Mouse (Mus musculus) heart, embryonic 10.5 days (tissue): ENCODE measurements around the gene Rab9. TPM values are rescaled to one million over a fixed set of nuclear protein-coding genes. Genes with fewer than 3 reads are reported as not detected.
"Not testable (repeated sequence)": the region's sequence is repeated elsewhere in the genome, so short reads cannot be mapped to it uniquely, and the experiment has no call there.

Source experiments
- DNase-seq: peaks from one replicate; pipeline ENCODE4 v3.0.0-alpha.2; 2017; ENCODE audit warnings: low spot score
- H3K27ac ChIP-seq: fragments of 300-500 bp; sonication (generic); 2 replicates; pipeline ENCODE4 v1.5.1; 2016; ENCODE audit warnings: mild to moderate bottlenecking
- H3K27me3 ChIP-seq: fragments of 300-500 bp; sonication (generic); 2 replicates; pipeline ENCODE4 v1.6.1; 2016; ENCODE audit warnings: mild to moderate bottlenecking; ENCODE audit not compliant: poor library complexity, insufficient read depth, severe bottlenecking
- H3K36me3 ChIP-seq: fragments of 300-500 bp; sonication (generic); 2 replicates; pipeline ENCODE4 v1.6.1; 2016; ENCODE audit warnings: mild to moderate bottlenecking, moderate library complexity
- H3K4me1 ChIP-seq: fragments of 300-500 bp; sonication (generic); 2 replicates; pipeline ENCODE4 v1.6.1; 2016; ENCODE audit warnings: mild to moderate bottlenecking
- H3K4me3 ChIP-seq: fragments of 300-500 bp; sonication (generic); 2 replicates; pipeline ENCODE4 v1.5.1; 2016; ENCODE audit warnings: mild to moderate bottlenecking, moderate library complexity
- H3K9me3 ChIP-seq: fragments of 300-500 bp; sonication (generic); 2 replicates; pipeline ENCODE4 v1.6.1; 2016; ENCODE audit warnings: mild to moderate bottlenecking, moderate library complexity
- WGBS: fragments of 180-500 bp; shearing (Covaris S2); methylation state at CpG from one replicate; pipeline ENCODE4 v1.1.7; 2016; 5-methylcytosine and 5-hydroxymethylcytosine counted together
- polyA plus RNA-seq: library from polyadenylated mRNA; unstranded; fragments of >200 nt; fragmentation: Nextera tagmentation; extraction: Ambion mirVana; gene quantifications from 2 replicates; pipeline ENCODE4 v1.2.1, GENCODE M21; 2016

Gene Rab9
- 33.4 and 38.7 TPM in 2 replicates for polyA plus RNA-seq

GRCm38 (mm10) chrX:166479365-166479983 is at the start of gene Rab9:
Gene Rab9 (minus strand): TSS chrX:166479867.
- no peaks in the 10 kb centered on the region for H3K9me3 ChIP-seq
- H3K4me1 ChIP-seq: no peaks in the 10 kb centered on the region
- peak within 1 kb of the TSS; percentile 71 for H3K4me3 ChIP-seq
- no peaks in the 10 kb centered on the region for H3K27me3 ChIP-seq
- peak; percentile 96 for DNase-seq
- H3K36me3 ChIP-seq: no peaks in the 10 kb centered on the region; the same call in 1 of the 2 replicates
- peak within 1 kb of the TSS; percentile 93 for H3K27ac ChIP-seq
- WGBS: 14% methylated on average over 39 of the region's 41 CpGs

- Histone ChIP-seq H3K9me3 (no peaks in the 10 kb centered on the region), H3K4me1 (no peaks in the 10 kb centered on the region), H3K27ac (no peak overlapping the region), H3K36me3 (no peaks in the 10 kb centered on the region), H3K27me3 (0 out of 2 replicates have a peak, but pooled peaks cover 5% of the 10 kb centered on the region), H3K4me3 (no peak overlapping the region)
- DNase-seq: no peak
- 81% methylated on average over 3 of the region's 3 CpGs for WGBS
Measured at GRCm38 (mm10) chrX:166528126-166528525, 48.5 kb upstream of the Rab9 start.

GRCm38 (mm10) chrX:166525637-166526315 is 46.1 kb upstream of the Rab9 start:
- no peak overlapping the region for H3K27ac ChIP-seq
- DNase-seq: no peak
- H3K27me3 ChIP-seq: 0 out of 2 replicates have a peak, but pooled peaks cover 5% of the 10 kb centered on the region
- no peaks in the 10 kb centered on the region for H3K36me3 ChIP-seq
- H3K4me3 ChIP-seq: no peak overlapping the region
- 82% methylated on average over 2 of the region's 2 CpGs for WGBS
- no peaks in the 10 kb centered on the region for H3K9me3 ChIP-seq
- H3K4me1 ChIP-seq: no peaks in the 10 kb centered on the region

- WGBS: 76% methylated on average over 5 of the region's 5 CpGs
- no peaks in the 10 kb centered on the region for H3K9me3 ChIP-seq
Measured at GRCm38 (mm10) chrX:166520782-166521181, 41.1 kb upstream of the Rab9 start.

GRCm38 (mm10) chrX:166518345-166518744 is 38.7 kb upstream of the Rab9 start, which contains the start of gene Tceanc:
Gene Tceanc (minus strand): TSS chrX:166518567.
- no peak within 1 kb of the TSS for H3K4me3 ChIP-seq
- 74% methylated on average over 16 of the region's 16 CpGs for WGBS
- H3K4me1 ChIP-seq: no peaks in the 10 kb centered on the region
- H3K27me3 ChIP-seq: no peaks in the 10 kb centered on the region
- no peak within 1 kb of the TSS for H3K27ac ChIP-seq
- H3K9me3 ChIP-seq: no peaks in the 10 kb centered on the region
- DNase-seq: no peak
- H3K36me3 ChIP-seq: no peaks in the 10 kb centered on the region

More at GRCm38 (mm10) chrX:166520782-166521181, 41.1 kb upstream of the Rab9 start:
- Histone ChIP-seq H3K27me3 (no peaks in the 10 kb centered on the region), H3K4me3 (no peak overlapping the region), H3K27ac (no peak overlapping the region), H3K36me3 (no peaks in the 10 kb centered on the region), H3K4me1 (no peaks in the 10 kb centered on the region)
- DNase-seq: no peak

GRCm38 (mm10) chrX:166516631-166517030 is 37.0 kb upstream of the Rab9 start:
- no peak overlapping the region for H3K4me3 ChIP-seq
- no peaks in the 10 kb centered on the region for H3K27me3 ChIP-seq
- no peaks in the 10 kb centered on the region for H3K36me3 ChIP-seq
- DNase-seq: no peak
- no peak overlapping the region for H3K27ac ChIP-seq
- H3K4me1 ChIP-seq: no peaks in the 10 kb centered on the region
- no peaks in the 10 kb centered on the region for H3K9me3 ChIP-seq
- WGBS: 85% methylated on average over 1 of the region's 1 CpGs

GRCm38 (mm10) chrX:166515923-166516322 is 36.3 kb upstream of the Rab9 start:
- no peak overlapping the region for H3K27ac ChIP-seq
- H3K27me3 ChIP-seq: no peaks in the 10 kb centered on the region
- DNase-seq: no peak
- H3K4me3 ChIP-seq: no peak overlapping the region
- 79% methylated on average over 3 of the region's 3 CpGs for WGBS
- H3K9me3 ChIP-seq: no peaks in the 10 kb centered on the region
- no peaks in the 10 kb centered on the region for H3K4me1 ChIP-seq
- no peaks in the 10 kb centered on the region for H3K36me3 ChIP-seq

- H3K4me3 ChIP-seq: not testable (repeated sequence)
Measured at GRCm38 (mm10) chrX:166514035-166514434, 34.4 kb upstream of the Rab9 start.

GRCm38 (mm10) chrX:166512071-166512470 is 32.4 kb upstream of the Rab9 start:
- H3K9me3 ChIP-seq: no peaks in the 10 kb centered on the region
- H3K27ac ChIP-seq: no peak overlapping the region
- no peak overlapping the region for H3K4me3 ChIP-seq
- no peak for DNase-seq
- H3K27me3 ChIP-seq: no peaks in the 10 kb centered on the region
- 87% methylated on average over 4 of the region's 4 CpGs for WGBS
- H3K36me3 ChIP-seq: no peaks in the 10 kb centered on the region
- H3K4me1 ChIP-seq: no peaks in the 10 kb centered on the region

More at GRCm38 (mm10) chrX:166514035-166514434, 34.4 kb upstream of the Rab9 start:
- H3K27me3 ChIP-seq, H3K36me3 ChIP-seq, DNase-seq, H3K27ac ChIP-seq, H3K4me1 ChIP-seq, H3K9me3 ChIP-seq: not testable (repeated sequence)
- 33% methylated on average over 12 of the region's 12 CpGs for WGBS

GRCm38 (mm10) chrX:166511107-166511506 is 31.4 kb upstream of the Rab9 start:
- Histone ChIP-seq H3K4me1 (no peaks in the 10 kb centered on the region), H3K9me3 (no peaks in the 10 kb centered on the region), H3K4me3 (no peak overlapping the region), H3K27me3 (no peaks in the 10 kb centered on the region), H3K36me3 (no peaks in the 10 kb centered on the region), H3K27ac (no peak overlapping the region)
- no peak for DNase-seq

- 18% methylated on average over 63 of the region's 65 CpGs for WGBS
- peak overlapping the region; percentile 65 for H3K4me3 ChIP-seq
- no peaks in the 10 kb centered on the region for H3K4me1 ChIP-seq
- peak overlapping the region; percentile 96 for H3K27ac ChIP-seq
- H3K36me3 ChIP-seq: no peaks in the 10 kb centered on the region
- peak; percentile 95 for DNase-seq
- H3K9me3 ChIP-seq: no peaks in the 10 kb centered on the region
- H3K27me3 ChIP-seq: no peaks in the 10 kb centered on the region
Measured at GRCm38 (mm10) chrX:166509761-166510738, 30.4 kb upstream of the Rab9 start.

GRCm38 (mm10) chrX:166504421-166504820 is 24.8 kb upstream of the Rab9 start:
- no peak overlapping the region for H3K27ac ChIP-seq
- no peaks in the 10 kb centered on the region for H3K4me1 ChIP-seq
- no peaks in the 10 kb centered on the region for H3K27me3 ChIP-seq
- DNase-seq: no peak
- H3K4me3 ChIP-seq: no peak overlapping the region
- 59% methylated on average over 2 of the region's 2 CpGs for WGBS
- H3K36me3 ChIP-seq: 0 out of 2 replicates have a peak, but pooled peaks cover 6% of the 10 kb centered on the region
- H3K9me3 ChIP-seq: no peaks in the 10 kb centered on the region
